Mouse (Mus musculus): ENCODE data around the gene Gemin4.

DNA sequence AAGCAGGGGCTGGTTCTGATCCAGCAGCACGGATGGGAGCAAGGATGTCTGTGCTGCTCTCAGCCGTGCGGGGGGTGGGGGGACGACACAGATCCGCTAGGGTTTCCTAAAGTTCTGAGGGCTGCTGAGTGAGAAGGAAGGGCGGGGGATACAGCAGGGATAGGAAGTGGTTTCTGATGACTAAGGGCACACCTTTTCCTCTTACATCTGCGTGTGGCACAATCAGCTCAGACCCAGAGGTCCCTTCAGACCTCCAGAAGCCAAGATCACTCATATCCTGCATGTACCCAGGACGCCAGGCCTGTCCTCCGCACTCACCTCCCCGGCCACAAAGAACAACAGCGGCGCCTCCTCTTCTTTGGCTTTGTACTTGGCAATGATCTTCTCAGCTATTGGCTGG, 43.8 kb upstream of the Gemin4 start:
- TF ChIP-seq POLR2A (IDR thresholded peaks at IDR 0.05; ENCODE audit: control insufficient read depth, extremely low read depth, insufficient read depth, low read length, poor library complexity) (no peak), CTCF (IDR thresholded peaks at IDR 0.05; ENCODE audit: borderline replicate concordance, control insufficient read depth, extremely low read depth, insufficient read depth, low read length, poor library complexity) (no peak)

All from thymus, adult 2 months (tissue).